ENCODE assay signal across 8 mouse cellular contexts in genomic region chr9:77806426-77806825, GRCm38 (mm10). TPM values are rescaled to one million over a fixed set of nuclear protein-coding genes. Genes with fewer than 3 reads are reported as not detected.
DNase-seq lines count a peak whose midpoint lies in the region; ATAC-seq lines count a peak whose summit lies in the region.

No protein-coding gene starts in this region.

- ATAC-seq in heart, embryonic 12.5 days (ENCODE audit: insufficient number of reproducible peaks, low FRiP score) = 0 out of 2 replicates have a peak, but pooled peaks have one; percentile 22
- peak; percentile 28; the same call in 1 of the 2 replicates for ATAC-seq in common myeloid progenitor, adult 5-6 weeks (replicated peaks; ENCODE audit: low read depth, poor library complexity, severe bottlenecking)
- ATAC-seq in hindbrain, embryonic 15.5 days (ENCODE audit: low FRiP score, low read depth) = peak; percentile 78; the same call in 1 of the 2 replicates
- ATAC-seq in midbrain, embryonic 11.5 days (ENCODE audit: low FRiP score) = peak; percentile 72

- WGBS in heart, embryonic 12.5 days = 39% methylated on average over 3 of the region's 3 CpGs
- 54% methylated on average over 3 of the region's 3 CpGs for WGBS in hindbrain, embryonic 15.5 days
- WGBS in midbrain, embryonic 11.5 days = 44% methylated on average over 3 of the region's 3 CpGs

- H3K4me1 ChIP-seq in heart, embryonic 12.5 days (replicated peaks) = no peaks in the 10 kb centered on the region
- H3K4me1 ChIP-seq in hindbrain, embryonic 15.5 days (replicated peaks) = peaks cover 6% of the 10 kb centered on the region; the same call in 1 of the 2 replicates
- no peaks in the 10 kb centered on the region for H3K4me1 ChIP-seq in midbrain, embryonic 11.5 days (ENCODE audit: control insufficient read depth, insufficient read depth, low read length)

- DNase-seq in heart, adult 8-10 months (ENCODE audit: low spot score) = no peak
- DNase-seq in midbrain, embryonic 11.5 days (ENCODE audit: low spot score, missing footprints) = no peak
- DNase-seq in urinary bladder, adult 18-20 months (ENCODE audit: low spot score in 2 of 2) = no peak
- DNase-seq in thymus, postnatal 36 days = no peak
- no peak for DNase-seq in urinary bladder, postnatal 4 days (ENCODE audit: low spot score in 2 of 2)

- peak overlapping the region; percentile 58; the same call in 1 of the 2 replicates for H3K9ac ChIP-seq in heart, embryonic 12.5 days
- H3K9ac ChIP-seq in hindbrain, embryonic 15.5 days = peak overlapping the region; percentile 42; the same call in 1 of the 2 replicates
- peak overlapping the region; percentile 44; the same call in 1 of the 2 replicates for H3K9ac ChIP-seq in midbrain, embryonic 11.5 days (ENCODE audit: low read length)

- H3K27me3 ChIP-seq in heart, embryonic 12.5 days (replicated peaks) = 0 out of 2 replicates have a peak, but pooled peaks cover 5% of the 10 kb centered on the region
- H3K27me3 ChIP-seq in hindbrain, embryonic 15.5 days = no peaks in the 10 kb centered on the region
- H3K27me3 ChIP-seq in midbrain, embryonic 11.5 days (ENCODE audit: control insufficient read depth, insufficient read depth, low read length) = no peaks in the 10 kb centered on the region

- H3K27ac ChIP-seq in heart, embryonic 12.5 days (ENCODE audit: poor library complexity, severe bottlenecking) = no peak overlapping the region
- H3K27ac ChIP-seq in hindbrain, embryonic 15.5 days (replicated peaks) = 0 out of 2 replicates have a peak overlapping the region, but pooled peaks have one; percentile 32
- no peak overlapping the region for H3K27ac ChIP-seq in midbrain, embryonic 11.5 days (ENCODE audit: low read depth, low read length)

- H3K4me2 ChIP-seq in heart, embryonic 12.5 days = peak overlapping the region; percentile 57
- peak overlapping the region; percentile 51 for H3K4me2 ChIP-seq in hindbrain, embryonic 15.5 days
- H3K4me2 ChIP-seq in midbrain, embryonic 11.5 days = peak overlapping the region; percentile 32; the same call in 1 of the 2 replicates

- H3K36me3 ChIP-seq in heart, embryonic 12.5 days = no peaks in the 10 kb centered on the region
- no peaks in the 10 kb centered on the region for H3K36me3 ChIP-seq in hindbrain, embryonic 15.5 days
- H3K36me3 ChIP-seq in midbrain, embryonic 11.5 days (ENCODE audit: control insufficient read depth, insufficient read depth, low read length) = no peaks in the 10 kb centered on the region

- H3K9me3 ChIP-seq in heart, embryonic 12.5 days (replicated peaks) = no peaks in the 10 kb centered on the region
- H3K9me3 ChIP-seq in hindbrain, embryonic 15.5 days = no peaks in the 10 kb centered on the region
- H3K9me3 ChIP-seq in midbrain, embryonic 11.5 days (ENCODE audit: control insufficient read depth, low read length) = no peaks in the 10 kb centered on the region

- peak overlapping the region; percentile 25; the same call in 1 of the 2 replicates for H3K4me3 ChIP-seq in heart, embryonic 12.5 days
- 0 out of 2 replicates have a peak overlapping the region, but pooled peaks have one; percentile 11 for H3K4me3 ChIP-seq in hindbrain, embryonic 15.5 days
- no peak overlapping the region for H3K4me3 ChIP-seq in midbrain, embryonic 11.5 days (ENCODE audit: low read depth, low read length)

RNA-seq across cellular contexts. Expression of gene Gclc, which starts 52.1 kb away (rescaled TPM):
- 13.0 and 13.7 TPM in 2 replicates for polyA plus RNA-seq in heart, embryonic 12.5 days (2016; fragmentation: Nextera tagmentation; extraction: Ambion mirVana)
- 10 to 100 TPM; 11.7 to 14.3 (median 12.5) TPM for total RNA-seq in heart, adult 8-10 months (2022)
- 48.4 and 57.5 TPM in 2 replicates for total RNA-seq in common myeloid progenitor, adult 5-6 weeks (2017)
- polyA plus RNA-seq in hindbrain, embryonic 15.5 days (2015; fragmentation: Nextera tagmentation; extraction: Ambion mirVana) = 15.6 and 17.4 TPM in 2 replicates
- 21.0 and 21.6 TPM in 2 replicates for polyA plus RNA-seq in midbrain, embryonic 11.5 days (2014; fragmentation: Nextera tagmentation; extraction: Ambion mirVana)

Comparison
In these comparisons a context has a peak if more than half of its experiments do, and no peak if none do; other contexts are left out.
1. ATAC-seq: peak in every context shown above with its lines; median percentile 78 in hindbrain, embryonic 15.5 days; 72 in midbrain, embryonic 11.5 days; 28 in common myeloid progenitor, adult 5-6 weeks; 22 in heart, embryonic 12.5 days.